Mouse (Mus musculus) spleen, postnatal 4 days (tissue): ENCODE results near the gene Irf2bpl.

Experiments
- DNase-seq, 2 experiments: peaks; one replicate each; pipeline ENCODE4 v3.0.0; 2022; ENCODE audit warnings: low spot score in 2 of 2

Irf2bpl gene

DNA sequence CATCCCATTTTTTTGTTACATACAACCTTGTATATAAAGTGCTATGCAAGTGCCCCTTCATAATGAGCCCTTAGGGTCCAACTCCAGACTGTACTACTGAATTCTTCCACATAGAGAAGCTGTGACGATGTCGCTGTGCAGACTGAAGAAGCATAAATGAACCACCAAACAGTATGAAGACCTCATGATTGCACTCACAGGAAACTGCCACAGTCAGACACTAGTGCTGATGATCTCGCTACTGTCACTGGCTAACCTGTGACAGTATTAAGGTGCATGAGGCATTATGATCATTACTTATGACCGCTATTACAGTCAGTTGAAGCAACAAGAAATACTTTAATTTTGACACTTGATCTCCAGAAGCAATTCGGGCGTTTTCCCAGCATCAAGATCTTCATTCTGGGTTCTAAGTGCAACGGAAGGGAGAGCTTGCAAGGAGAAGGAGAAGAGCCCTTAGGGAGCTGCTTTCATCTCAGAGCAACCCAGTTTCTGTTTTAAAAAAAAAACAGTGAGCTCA, 1.9 kb upstream of the Irf2bpl start:
- no peak for DNase-seq

DNA sequence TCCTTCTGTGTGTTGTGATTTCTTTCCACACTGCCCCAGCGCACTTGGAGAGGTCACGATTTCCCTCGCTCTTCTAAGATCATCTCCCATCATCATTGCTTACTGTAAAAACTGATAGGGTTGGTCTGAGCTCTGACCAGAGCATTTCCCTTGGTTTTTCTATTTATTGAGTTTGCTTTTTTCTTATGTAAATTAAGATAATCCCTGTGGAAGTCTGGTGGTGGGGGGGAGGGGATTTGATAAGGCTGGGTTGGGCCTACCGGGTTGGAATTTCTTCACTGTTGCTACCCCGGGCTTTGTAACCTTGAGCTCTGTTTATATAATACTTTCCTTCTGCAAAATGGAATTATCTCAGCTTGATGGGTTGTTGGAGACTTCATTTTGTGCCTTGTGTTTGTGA, 1.1 kb upstream of the Irf2bpl start:
- DNase-seq, result no peak

DNA sequence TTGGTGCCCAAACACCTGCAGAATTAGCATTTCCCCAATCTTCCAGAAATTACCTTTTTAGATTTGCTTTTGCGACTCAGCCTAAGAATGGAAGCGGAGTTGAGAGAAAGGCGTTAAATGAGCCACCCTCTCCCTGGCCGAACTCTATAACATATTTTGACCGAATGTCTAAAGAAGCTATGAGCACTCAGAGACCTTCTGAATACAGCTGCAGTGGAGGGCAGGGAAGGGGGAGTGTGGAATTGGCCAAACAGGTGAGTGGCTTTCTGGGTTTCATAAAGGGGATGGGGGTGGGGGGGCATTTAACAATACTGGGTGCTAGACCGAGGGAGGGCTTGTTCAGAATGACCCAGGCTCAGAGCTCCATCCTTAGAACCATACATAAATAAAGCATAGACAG, 738 bp upstream of the Irf2bpl start:
- no peak for DNase-seq

DNA sequence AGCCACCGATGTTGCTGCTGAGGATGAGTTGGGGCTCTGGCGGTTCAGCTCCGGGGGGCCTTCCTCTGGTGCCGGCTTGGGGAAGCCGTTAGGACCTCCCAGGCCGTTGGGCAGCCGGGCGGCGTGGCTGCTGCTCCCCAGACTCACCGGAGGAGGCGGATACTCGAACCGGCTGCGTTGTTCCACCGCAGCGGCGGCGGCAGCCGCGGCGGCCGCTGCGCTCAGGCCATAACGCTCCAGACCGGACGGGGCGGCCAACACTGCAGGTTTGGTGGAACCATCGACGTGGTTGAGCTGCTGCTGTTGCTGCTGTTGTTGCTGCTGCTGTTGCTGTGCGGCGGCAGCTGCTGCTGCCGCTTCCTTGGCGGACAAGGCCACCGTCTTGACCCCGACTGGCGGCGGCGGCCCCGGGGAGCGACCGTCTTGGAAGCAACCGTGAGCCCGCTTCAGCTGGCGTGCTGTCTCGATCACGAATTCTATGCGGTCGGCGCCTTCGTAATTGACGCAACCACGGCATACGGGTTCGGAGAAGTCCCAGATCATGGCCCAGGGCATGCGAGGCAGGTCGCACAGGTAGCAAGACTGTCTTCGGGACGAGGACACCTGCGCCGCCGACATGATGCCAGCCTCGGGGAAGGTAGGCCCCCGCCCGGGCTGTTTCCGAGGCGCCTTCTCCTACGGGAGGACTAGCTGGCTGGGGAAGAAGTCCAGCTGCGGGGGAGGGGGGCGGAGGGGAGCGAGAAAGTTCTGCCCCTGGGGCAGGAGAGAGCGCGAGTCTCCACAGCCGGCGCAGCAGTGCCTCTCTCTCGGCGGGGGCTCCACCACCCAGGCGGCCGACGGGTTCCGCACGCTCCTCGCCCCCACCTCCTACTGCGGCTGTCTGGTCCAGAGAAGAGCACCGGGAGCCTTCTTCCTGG, 1.1 kb downstream of the Irf2bpl start:
- DNase-seq, result peak in 1 of 2 experiments; percentile 75

DNA sequence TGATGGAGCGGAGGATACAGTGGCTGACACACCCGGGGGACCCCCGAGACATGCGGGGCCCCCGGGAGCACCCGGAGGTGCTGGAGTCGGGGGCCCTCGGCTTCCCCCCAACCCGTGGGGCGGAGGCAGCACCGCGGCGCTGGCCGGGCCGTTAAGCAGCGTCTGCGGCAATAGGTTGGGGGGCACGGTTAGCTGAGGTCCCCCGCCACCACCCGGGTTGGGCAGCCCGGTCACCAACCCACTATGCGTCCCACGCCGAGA, 1.6 kb downstream of the Irf2bpl start:
- DNase-seq, result no peak

DNA sequence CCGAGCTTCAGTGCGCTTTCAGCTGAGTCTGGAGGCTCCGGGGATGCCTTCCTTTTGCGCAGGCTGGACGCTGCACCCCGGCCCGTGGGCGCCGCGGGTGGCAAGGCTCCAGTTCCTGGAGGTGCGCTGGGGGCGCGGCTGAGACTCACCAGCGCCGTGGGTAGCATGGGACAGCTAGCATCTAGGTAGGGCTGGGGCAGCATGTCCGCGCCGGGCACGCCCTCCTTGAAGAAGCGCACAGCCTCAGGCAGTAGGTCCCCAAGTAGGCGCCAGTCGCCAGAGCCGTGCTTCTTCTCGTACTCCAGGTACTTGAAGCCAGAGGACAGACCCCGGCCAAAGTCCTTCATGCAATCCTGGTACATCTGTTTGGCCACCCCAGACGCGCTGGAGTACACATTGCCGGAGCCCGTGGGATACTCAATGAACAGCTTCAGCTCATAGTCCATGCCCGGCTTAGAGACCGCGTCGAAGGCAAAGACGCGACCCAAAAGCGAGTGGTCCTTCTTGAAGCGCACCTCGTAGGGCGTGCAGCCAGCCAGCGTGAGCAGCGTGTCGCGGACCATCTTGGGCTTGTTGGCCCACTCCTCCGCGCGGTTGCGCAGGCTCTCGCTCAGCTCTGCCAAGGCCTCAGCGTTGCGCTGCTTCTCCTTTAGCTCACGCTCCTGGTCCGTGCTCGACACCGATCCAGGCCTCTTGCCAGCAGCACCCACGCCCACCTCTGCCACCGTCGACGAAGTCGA, 2.1 kb downstream of the Irf2bpl start:
- DNase-seq, result peak in 1 of 2 experiments; percentile 73

DNA sequence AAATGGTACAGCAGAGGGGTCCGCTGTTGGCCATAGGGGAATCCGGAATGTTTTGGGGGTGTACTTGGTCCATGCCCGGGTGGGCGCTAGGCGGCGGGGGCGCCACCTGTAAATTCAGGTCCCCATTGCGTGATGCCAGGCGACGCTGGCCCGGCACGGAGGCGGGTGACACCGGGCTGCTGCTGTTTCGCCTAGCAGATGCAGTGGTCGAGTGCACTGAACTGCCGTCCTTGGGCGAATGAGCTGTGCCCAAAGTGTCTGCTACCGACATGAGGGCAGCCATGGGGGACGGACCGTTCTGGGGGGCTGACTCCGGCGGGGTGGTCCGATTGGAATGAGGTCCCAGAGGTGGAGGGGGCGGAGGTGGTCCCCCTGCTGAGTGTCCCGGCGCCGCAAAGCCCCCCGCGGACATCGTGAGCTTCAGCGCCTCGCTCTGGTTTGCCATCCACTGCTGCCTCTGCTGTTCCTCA, 2.8 kb downstream of the Irf2bpl start:
- DNase-seq, result no peak

DNA sequence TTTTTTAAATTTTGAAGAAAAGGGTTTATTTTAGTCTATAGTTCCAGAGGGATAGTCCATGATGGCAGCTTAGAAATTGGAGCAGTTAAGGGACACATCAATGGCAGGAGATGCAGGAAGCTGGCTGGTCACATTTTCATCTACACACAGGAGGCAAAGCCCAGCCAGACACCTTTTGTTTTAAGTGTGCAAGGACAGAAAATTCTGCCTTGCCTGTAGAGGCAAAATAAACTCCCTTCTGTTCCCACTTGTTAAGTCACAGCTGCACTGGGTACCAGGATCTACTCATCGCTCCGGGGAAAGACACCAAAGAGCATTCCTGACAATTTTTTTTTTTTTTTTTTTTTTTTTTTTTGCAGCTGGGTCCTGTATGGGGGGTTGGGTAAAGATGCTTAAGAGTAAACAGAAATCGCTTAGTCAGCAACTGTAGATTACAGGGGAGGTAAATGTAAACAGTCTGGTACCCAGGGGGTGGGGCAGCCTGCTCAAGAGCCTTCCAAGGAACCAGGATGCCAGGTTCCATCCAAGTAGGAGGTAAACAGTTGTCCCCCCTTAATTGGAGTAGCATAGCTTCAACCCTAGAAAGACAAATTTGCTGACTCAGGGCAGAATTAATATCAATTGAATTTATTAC, 4.4 kb downstream of the Irf2bpl start:
- no peak for DNase-seq

DNA sequence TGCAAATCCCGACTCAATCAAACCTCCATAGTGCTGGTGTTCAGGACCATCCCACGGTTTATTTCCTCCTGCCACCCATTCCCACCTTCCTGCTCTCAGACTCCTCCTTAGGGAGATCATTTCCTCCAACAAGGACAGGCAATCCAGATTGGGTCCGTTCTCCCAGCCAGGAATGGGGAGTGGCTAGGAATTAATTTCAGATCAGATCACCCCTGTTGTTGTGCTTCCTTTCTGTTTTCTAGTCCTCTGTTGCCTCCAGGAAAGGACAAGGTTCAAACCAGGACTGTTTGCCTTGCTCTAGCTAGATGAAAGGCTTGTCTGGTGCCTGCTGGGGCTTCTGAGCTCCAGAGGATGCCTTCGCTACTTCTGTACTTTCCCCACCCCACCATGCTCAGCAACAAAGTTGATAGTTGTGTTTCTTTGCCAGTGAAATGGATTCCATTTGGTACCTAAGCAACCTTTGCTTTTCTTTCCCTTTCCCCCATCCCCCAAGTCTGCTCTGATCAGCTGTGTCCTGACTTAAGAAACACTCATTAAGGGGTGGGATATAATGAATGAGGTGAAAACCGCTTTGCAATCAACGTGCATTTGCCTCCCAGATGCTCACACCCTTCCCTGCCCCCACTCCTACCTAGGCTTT, 5.0 kb downstream of the Irf2bpl start:
- DNase-seq, result no peak

DNA sequence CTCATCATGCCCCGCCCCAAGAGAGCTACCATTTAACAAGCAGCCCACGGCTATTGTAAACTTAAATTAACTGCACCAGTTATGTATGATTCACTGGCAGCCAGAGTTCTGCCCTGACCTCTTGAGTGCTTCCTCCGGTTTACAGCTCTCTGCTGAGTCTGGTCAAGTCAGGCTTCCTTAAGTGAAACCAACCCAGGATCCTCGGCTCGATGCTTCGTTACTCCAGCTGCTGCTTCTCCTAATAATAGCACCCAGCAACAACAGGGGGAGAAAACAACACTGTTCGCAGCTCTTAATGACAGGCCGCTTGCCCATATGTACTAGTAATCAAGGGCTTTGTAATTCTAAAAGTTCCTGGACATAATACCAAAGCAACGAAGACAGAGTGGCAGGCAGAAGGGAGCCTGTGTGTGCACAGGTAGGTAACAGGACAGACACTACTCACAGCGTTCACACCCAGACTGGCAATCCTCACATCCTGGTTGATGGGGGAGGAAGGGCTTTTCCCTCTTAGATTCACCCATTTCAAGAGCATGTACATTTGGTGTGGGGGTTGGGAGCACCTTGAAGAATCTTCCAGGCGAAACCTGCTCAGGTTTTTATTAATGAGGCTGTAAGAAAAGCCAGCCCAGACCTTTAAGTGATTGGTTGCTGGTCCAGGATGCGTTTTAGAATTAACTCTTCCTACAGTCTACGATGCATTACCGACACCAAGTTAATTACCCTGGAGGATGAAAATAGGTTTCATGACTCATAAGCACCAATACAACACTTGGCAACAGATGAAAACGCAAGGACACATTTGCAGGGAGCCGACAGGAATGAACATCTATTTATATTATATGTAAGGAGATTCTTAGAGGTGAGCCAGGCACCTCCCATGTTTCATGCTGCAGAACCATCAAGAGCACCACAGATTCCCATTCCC, 5.9 kb downstream of the Irf2bpl start:
- no peak for DNase-seq

DNA sequence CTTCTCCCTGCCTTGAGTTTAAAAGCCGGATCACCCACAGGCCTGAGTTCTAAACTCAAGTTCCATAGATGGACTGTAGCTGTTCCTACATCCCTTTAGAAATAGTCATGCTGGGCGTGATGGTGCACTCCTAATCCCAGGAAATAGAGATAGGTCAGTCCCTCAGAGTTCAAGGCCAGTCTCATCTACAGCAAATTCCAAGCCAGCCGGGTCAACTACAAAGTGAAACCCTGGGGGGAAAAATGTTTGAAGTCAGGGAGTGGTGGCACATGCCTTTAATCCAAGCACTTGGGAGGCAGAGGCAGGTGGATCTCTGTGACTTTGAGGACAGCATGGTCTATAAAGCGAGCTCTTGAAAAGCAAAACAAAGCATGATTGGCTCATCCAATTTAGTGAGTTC, 7.6 kb downstream of the Irf2bpl start:
- DNase-seq, result no peak

DNA sequence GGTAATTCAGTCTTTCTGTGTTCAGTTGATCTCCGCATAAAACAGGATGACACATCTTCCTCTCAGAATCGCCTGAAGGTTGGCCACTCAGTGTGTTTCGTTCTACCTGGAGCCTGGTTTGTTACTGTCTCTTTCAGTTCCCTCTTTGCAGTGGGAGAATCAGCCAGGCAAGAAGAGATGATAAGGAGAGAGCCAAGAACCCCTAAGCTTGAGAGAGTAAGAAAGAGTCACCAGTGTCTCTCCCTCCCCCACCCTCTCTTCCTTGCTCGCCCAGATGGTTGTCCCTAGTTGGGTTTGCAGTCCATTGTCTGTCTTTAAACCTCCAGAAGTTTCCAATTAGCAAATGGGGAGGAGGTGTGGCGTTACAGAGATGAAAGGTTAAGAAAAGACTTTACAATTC, 8.5 kb downstream of the Irf2bpl start:
- no peak for DNase-seq

DNA sequence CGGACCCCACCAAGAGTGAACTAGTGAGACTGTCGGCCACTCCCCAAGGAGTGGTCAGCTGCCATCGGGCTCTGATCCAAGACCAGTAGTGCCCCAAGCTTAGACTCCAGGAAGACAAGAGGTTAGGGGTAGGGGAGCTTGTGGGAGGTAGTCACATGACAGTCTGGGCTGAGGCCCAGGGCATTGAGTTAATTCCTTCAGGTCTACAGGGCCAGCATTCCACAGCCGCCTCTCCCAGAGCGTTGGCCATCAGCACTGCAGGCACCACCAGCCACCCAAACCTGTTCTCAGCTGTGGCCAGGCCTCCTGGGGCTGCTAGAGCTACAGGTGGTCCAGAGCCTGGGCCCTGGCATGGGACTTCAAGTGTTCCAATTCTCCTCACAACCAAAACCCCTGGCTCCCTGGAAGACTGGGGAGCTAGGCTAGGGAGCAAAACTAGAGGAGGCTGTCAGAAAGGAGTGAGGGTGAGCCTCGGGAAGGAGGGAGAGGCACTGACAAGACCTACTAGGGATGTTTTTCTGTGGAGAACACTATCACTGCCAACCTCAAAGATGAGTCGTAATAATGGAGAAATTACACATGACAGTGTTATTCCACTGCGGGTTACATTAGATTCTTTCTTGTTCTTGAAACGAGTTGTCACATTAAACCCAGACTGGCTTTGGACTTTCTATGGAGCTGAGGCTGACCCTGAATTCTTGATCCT, 12.1 kb downstream of the Irf2bpl start:
- DNase-seq, result no peak

DNA sequence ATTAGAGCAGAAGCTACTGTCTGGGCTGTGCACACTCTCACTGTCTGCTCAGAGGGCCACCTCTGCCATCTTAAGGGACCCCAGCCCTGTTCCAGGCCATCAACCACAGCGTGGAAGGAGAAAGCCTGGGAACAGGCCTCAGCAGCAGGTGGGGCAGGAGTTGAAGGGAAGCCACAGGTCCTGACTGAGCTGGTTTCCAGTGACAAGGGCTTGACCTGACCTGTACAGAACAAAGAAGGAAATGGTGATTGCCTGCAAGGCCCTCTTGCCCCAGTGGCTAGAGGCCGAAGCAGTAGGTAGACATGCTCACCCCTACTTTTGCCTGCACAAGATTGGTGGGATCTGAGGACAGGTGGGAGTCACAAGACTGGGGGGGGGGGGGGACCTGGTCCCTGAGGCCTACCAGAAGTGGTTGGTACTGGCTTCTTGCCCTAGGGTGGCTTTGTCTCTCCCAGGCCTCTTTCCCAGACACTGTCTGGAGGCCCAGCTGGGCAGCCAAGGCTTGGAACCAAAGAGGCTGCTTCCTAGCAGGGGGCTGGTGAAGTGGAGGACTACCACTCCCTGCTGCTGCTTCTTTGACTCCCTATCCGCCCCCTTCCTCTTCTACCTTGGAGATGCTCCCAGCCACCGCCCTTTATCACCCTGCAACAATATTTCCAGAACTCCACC, 12.8 kb downstream of the Irf2bpl start:
- no peak for DNase-seq

DNA sequence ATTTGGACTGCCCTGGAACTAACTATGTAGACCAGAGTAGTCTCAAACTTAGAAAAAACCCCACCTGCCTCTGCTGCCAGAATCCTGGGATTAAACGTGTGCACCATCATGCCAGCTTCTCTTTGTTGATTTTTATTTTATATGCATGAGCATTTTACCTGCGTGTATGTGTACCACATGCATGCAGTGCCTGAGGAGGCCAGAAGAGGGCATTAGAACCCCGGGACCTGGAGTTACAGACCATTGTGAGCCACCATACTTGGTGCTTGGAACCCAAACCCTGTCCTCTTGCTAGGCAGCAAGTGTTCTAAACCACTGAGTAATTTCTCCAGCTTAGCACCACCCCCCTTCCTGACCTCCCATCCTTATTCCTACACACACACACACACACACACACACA, 13.6 kb downstream of the Irf2bpl start:
- DNase-seq, result no peak

DNA sequence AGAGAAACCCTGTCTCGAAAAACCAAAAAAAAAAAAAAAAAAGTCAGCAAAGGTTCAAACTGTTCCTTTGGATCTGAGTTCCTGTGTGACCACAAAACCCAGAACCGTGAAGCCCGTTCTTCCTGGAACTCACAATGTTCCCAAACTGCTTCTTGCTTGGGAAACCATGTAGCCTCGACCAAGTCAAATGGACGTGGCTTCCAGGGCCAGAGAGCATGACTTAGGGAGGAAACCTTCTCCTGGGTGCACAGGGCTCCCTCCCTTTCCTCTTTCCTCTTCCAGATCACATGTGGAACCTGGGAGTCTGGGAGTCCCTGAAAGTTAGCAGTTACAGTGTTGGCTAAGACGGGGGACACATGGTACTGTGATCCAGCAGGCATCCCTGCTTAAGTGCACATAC, 14.8 kb downstream of the Irf2bpl start:
- DNase-seq, result no peak

DNA sequence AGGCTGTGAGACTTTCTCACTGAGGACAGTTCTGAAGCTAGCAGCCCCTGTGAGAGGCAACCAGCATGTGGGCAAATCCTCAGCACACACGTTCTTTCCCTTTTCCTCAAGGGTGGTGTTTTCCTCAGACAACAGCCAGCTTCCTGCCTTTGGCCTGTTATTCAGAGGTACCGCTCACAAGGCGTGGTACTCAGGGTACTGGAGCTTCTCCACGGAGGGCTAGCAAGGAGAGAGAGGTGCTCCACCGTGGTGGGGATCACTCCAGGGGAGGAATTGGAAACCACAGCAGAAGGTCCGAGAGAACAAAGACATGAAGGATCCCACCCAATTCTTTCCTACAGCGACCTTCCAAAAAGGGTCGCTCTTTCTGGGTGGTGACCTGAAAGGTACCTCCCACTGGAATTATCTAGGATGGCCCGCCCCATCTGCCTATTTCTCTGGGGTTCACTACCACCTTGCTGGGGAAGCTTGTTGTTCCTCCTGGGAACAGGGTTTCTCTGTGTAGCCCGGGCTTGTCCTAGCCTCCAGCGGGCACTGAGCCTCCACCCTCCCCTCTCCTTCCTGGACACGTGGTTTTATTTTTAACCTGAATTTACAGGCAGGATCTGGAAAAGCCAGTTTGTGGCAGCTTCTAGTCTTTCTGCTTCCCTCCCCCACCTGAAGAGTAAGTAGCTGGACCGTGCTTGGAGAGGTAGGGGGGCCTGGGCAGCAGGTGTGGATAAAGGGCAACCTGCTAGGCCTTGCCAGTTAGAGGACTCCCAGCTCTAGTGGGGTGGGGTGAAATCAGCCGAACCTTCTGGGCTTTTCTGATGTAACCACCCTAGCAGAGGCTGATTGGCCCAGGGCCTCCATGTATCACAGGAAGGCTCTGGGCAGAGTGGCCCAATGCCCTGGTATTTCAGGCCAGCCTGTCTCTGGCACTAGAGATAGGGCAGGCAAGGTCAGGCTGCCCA, 17.1 kb downstream of the Irf2bpl start:
- no peak for DNase-seq

DNA sequence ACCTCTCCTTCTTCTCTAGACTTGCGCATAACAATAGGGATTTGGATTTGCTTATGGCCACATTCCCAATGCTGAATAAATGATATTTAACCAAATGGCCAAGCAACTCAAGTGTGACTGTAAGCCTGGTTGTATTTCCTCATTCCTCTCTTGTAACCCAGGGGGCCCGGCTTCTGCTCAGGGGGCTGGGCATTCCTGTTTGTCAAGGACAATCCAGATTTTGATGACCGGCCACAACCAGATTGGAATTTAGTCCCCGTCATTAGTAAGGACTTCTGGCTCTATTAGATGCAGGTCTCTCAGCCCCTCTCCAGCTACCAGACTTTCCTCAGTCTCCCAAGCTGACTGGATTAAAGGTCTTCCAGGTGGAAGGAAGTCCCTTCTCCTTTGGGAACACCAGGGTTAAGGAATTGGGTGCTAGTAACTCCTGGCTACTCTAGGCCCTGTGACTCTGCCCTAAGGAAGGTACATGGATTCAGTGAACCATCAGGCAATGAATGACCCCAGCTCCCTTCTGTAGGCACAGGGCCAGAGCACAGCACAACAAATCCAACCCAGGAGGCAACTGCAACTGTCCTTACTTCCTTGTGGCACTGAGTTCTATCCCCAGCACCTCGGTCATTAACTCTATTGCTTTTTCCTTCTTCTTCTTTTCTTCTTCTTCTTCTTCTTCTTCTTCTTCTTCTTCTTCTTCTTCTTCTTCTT, 20.1 kb downstream of the Irf2bpl start:
- DNase-seq, result no peak
